Mouse (Mus musculus): ENCODE measurements around the gene Megf11. TPM values are rescaled to one million over a fixed set of nuclear protein-coding genes. Genes with fewer than 3 reads are reported as not detected.

Gene Megf11
- polyA plus RNA-seq, 1 experiment from 2014 or later: 0.70 TPM

- WGBS (ENCODE audit: insufficient replicate concordance): 59% methylated on average over 8 of the region's 8 CpGs
- no peak for ATAC-seq (replicated peaks; ENCODE audit: insufficient number of reproducible peaks, low FRiP score, low TSS enrichment)
- Histone ChIP-seq H3K27me3 (ENCODE audit: control insufficient read depth, insufficient read depth, low read length) (no peaks in the 10 kb centered on the region), H3K4me3 (ENCODE audit: low read depth, low read length) (no peak overlapping the region), H3K36me3 (ENCODE audit: control insufficient read depth, insufficient read depth, low read length) (no peaks in the 10 kb centered on the region), H3K27ac (ENCODE audit: low read depth, low read length) (no peak overlapping the region), H3K4me2 (no peak overlapping the region), H3K4me1 (ENCODE audit: control insufficient read depth, insufficient read depth, low read length) (no peaks in the 10 kb centered on the region), H3K9ac (ENCODE audit: low read depth, low read length) (no peak overlapping the region), H3K9me3 (replicated peaks; ENCODE audit: control insufficient read depth, low read length) (no peaks in the 10 kb centered on the region)
Observed at GRCm38 (mm10) chr9:64466090-64466489, 80.7 kb downstream of the Megf11 start.

- Histone ChIP-seq H3K4me3 (ENCODE audit: low read depth, low read length) (no peak overlapping the region), H3K27ac (ENCODE audit: low read depth, low read length) (no peak overlapping the region), H3K36me3 (ENCODE audit: control insufficient read depth, insufficient read depth, low read length) (no peaks in the 10 kb centered on the region), H3K4me1 (ENCODE audit: control insufficient read depth, insufficient read depth, low read length) (no peaks in the 10 kb centered on the region), H3K9me3 (replicated peaks; ENCODE audit: control insufficient read depth, low read length) (no peaks in the 10 kb centered on the region), H3K27me3 (ENCODE audit: control insufficient read depth, insufficient read depth, low read length) (no peaks in the 10 kb centered on the region), H3K4me2 (no peak overlapping the region), H3K9ac (ENCODE audit: low read depth, low read length) (no peak overlapping the region)
- ATAC-seq (replicated peaks; ENCODE audit: insufficient number of reproducible peaks, low FRiP score, low TSS enrichment): no peak
- 52% methylated on average over 4 of the region's 4 CpGs for WGBS (ENCODE audit: insufficient replicate concordance)
Observed at GRCm38 (mm10) chr9:64466564-64466963, 81.1 kb downstream of the Megf11 start.

DNA sequence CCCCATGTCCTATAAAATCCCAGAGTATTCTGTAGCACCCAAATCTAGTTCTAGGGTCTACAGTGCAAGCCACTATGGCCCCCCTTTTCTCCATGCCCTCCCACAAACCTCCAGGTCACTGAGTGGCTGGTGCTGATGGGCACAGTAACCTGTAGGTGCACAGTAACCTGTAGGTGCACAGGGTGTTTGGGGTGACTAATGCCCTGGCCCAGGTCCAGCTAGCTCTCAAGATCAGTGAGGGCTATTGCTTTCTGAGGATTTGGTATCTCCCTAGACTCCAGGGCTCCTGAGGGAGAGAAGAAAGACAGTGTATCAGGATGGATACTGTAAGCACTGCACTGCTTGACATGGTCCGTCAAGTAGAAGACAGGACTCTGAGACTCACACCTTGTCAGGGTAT, 85.4 kb downstream of the Megf11 start:
- Histone ChIP-seq H3K36me3 (ENCODE audit: control insufficient read depth, insufficient read depth, low read length) (no peaks in the 10 kb centered on the region), H3K9me3 (replicated peaks; ENCODE audit: control insufficient read depth, low read length) (no peaks in the 10 kb centered on the region), H3K27ac (ENCODE audit: low read depth, low read length) (no peak overlapping the region), H3K4me2 (no peak overlapping the region), H3K4me3 (ENCODE audit: low read depth, low read length) (no peak overlapping the region), H3K4me1 (ENCODE audit: control insufficient read depth, insufficient read depth, low read length) (no peaks in the 10 kb centered on the region), H3K27me3 (ENCODE audit: control insufficient read depth, insufficient read depth, low read length) (peaks cover 7% of the 10 kb centered on the region; the same call in 1 of the 2 replicates), H3K9ac (ENCODE audit: low read depth, low read length) (no peak overlapping the region)
- no peak for ATAC-seq (replicated peaks; ENCODE audit: insufficient number of reproducible peaks, low FRiP score, low TSS enrichment)
- 79% methylated on average over 1 of the region's 1 CpGs for WGBS (ENCODE audit: insufficient replicate concordance)

DNA sequence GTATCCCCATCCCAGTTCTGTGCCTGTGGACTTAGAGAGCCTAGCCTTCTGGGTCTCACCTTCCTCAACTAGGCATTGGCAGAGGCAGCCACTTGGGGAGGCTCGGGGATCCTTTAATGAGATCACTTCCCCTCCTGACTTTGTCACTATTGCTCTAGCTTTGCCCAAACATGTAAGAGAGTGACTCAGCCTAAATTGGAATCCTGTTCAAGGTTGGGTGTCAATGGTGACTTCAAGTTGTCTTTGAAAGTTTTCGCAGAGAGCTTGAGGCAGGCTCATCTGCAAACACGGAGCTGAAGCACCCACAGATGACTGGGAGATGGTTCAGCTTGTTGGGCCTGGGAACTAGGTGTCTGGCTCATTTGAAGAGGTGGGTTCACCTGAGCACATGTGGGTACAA, 85.9 kb downstream of the Megf11 start:
- 67% methylated on average over 3 of the region's 3 CpGs for WGBS (ENCODE audit: insufficient replicate concordance)

GRCm38 (mm10) chr9:64472165-64472564, 86.7 kb downstream of the Megf11 start:
- no peak overlapping the region for H3K27ac ChIP-seq (ENCODE audit: low read depth, low read length)
- peaks cover 7% of the 10 kb centered on the region; the same call in 1 of the 2 replicates for H3K27me3 ChIP-seq (ENCODE audit: control insufficient read depth, insufficient read depth, low read length)
- H3K4me2 ChIP-seq: no peak overlapping the region
- 41% methylated on average over 2 of the region's 2 CpGs for WGBS (ENCODE audit: insufficient replicate concordance)
- H3K9me3 ChIP-seq (replicated peaks; ENCODE audit: control insufficient read depth, low read length): no peaks in the 10 kb centered on the region
- no peak for ATAC-seq (replicated peaks; ENCODE audit: insufficient number of reproducible peaks, low FRiP score, low TSS enrichment)
- no peaks in the 10 kb centered on the region for H3K36me3 ChIP-seq (ENCODE audit: control insufficient read depth, insufficient read depth, low read length)
- no peak overlapping the region for H3K9ac ChIP-seq (ENCODE audit: low read depth, low read length)
- no peaks in the 10 kb centered on the region for H3K4me1 ChIP-seq (ENCODE audit: control insufficient read depth, insufficient read depth, low read length)
- H3K4me3 ChIP-seq (ENCODE audit: low read depth, low read length): no peak overlapping the region

More for the DNA sequence above, 85.9 kb downstream of the Megf11 start:
- no peaks in the 10 kb centered on the region for H3K4me1 ChIP-seq (ENCODE audit: control insufficient read depth, insufficient read depth, low read length)
- no peak overlapping the region for H3K27ac ChIP-seq (ENCODE audit: low read depth, low read length)
- no peak for ATAC-seq (replicated peaks; ENCODE audit: insufficient number of reproducible peaks, low FRiP score, low TSS enrichment)
- H3K9ac ChIP-seq (ENCODE audit: low read depth, low read length): no peak overlapping the region
- no peak overlapping the region for H3K4me2 ChIP-seq
- H3K4me3 ChIP-seq (ENCODE audit: low read depth, low read length): no peak overlapping the region
- no peaks in the 10 kb centered on the region for H3K9me3 ChIP-seq (replicated peaks; ENCODE audit: control insufficient read depth, low read length)
- H3K27me3 ChIP-seq (ENCODE audit: control insufficient read depth, insufficient read depth, low read length): peaks cover 7% of the 10 kb centered on the region; the same call in 1 of the 2 replicates
- H3K36me3 ChIP-seq (ENCODE audit: control insufficient read depth, insufficient read depth, low read length): no peaks in the 10 kb centered on the region

GRCm38 (mm10) chr9:64472743-64473142, 87.3 kb downstream of the Megf11 start:
- no peak overlapping the region for H3K4me2 ChIP-seq
- H3K27ac ChIP-seq (ENCODE audit: low read depth, low read length): no peak overlapping the region
- no peaks in the 10 kb centered on the region for H3K9me3 ChIP-seq (replicated peaks; ENCODE audit: control insufficient read depth, low read length)
- no peak for ATAC-seq (replicated peaks; ENCODE audit: insufficient number of reproducible peaks, low FRiP score, low TSS enrichment)
- no peaks in the 10 kb centered on the region for H3K4me1 ChIP-seq (ENCODE audit: control insufficient read depth, insufficient read depth, low read length)
- no peak overlapping the region for H3K4me3 ChIP-seq (ENCODE audit: low read depth, low read length)
- no peaks in the 10 kb centered on the region for H3K36me3 ChIP-seq (ENCODE audit: control insufficient read depth, insufficient read depth, low read length)
- H3K9ac ChIP-seq (ENCODE audit: low read depth, low read length): no peak overlapping the region
- whole genome bisulfite sequencing (ENCODE audit: insufficient replicate concordance): 38% methylated on average over 6 of the region's 6 CpGs
- peaks cover 8% of the 10 kb centered on the region; the same call in 1 of the 2 replicates for H3K27me3 ChIP-seq (ENCODE audit: control insufficient read depth, insufficient read depth, low read length)

GRCm38 (mm10) chr9:64473170-64473569, 87.7 kb downstream of the Megf11 start:
- H3K9ac ChIP-seq (ENCODE audit: low read depth, low read length): no peak overlapping the region
- H3K27me3 ChIP-seq (ENCODE audit: control insufficient read depth, insufficient read depth, low read length): peaks cover 10% of the 10 kb centered on the region; the same call in 1 of the 2 replicates
- no peak overlapping the region for H3K27ac ChIP-seq (ENCODE audit: low read depth, low read length)
- H3K4me3 ChIP-seq (ENCODE audit: low read depth, low read length): no peak overlapping the region
- H3K4me2 ChIP-seq: no peak overlapping the region
- WGBS (ENCODE audit: insufficient replicate concordance): 32% methylated on average over 2 of the region's 2 CpGs
- no peaks in the 10 kb centered on the region for H3K4me1 ChIP-seq (ENCODE audit: control insufficient read depth, insufficient read depth, low read length)
- H3K9me3 ChIP-seq (replicated peaks; ENCODE audit: control insufficient read depth, low read length): no peaks in the 10 kb centered on the region
- no peak for ATAC-seq (replicated peaks; ENCODE audit: insufficient number of reproducible peaks, low FRiP score, low TSS enrichment)
- H3K36me3 ChIP-seq (ENCODE audit: control insufficient read depth, insufficient read depth, low read length): no peaks in the 10 kb centered on the region

DNA sequence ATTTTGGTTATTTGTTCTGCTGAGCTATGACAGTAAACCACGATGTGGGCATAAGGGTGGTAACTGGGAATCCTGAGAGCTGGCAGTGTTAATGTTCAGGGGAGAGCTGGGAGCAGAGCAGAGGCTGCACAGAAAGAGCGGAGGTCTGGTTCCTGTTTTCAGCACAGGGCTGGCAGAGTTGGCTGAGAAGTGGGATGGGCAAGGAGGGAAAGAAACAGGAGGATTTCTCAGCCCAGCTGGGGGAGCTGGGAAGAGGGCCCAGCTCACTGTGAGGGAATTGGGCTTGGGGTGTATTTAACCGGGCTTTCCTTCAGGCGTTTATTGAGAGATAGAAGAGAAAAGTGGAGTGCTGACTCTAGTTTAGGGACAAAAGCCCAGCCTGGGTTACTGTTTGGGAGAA, 88.3 kb downstream of the Megf11 start:
- Histone ChIP-seq H3K4me1 (ENCODE audit: control insufficient read depth, insufficient read depth, low read length) (no peaks in the 10 kb centered on the region), H3K4me2 (no peak overlapping the region), H3K4me3 (ENCODE audit: low read depth, low read length) (no peak overlapping the region), H3K9me3 (replicated peaks; ENCODE audit: control insufficient read depth, low read length) (no peaks in the 10 kb centered on the region), H3K36me3 (ENCODE audit: control insufficient read depth, insufficient read depth, low read length) (no peaks in the 10 kb centered on the region), H3K27ac (ENCODE audit: low read depth, low read length) (no peak overlapping the region), H3K27me3 (ENCODE audit: control insufficient read depth, insufficient read depth, low read length) (peaks cover 10% of the 10 kb centered on the region; the same call in 1 of the 2 replicates), H3K9ac (ENCODE audit: low read depth, low read length) (no peak overlapping the region)
- no peak for ATAC-seq (replicated peaks; ENCODE audit: insufficient number of reproducible peaks, low FRiP score, low TSS enrichment)
- 39% methylated on average over 4 of the region's 4 CpGs for WGBS (ENCODE audit: insufficient replicate concordance)

GRCm38 (mm10) chr9:64474142-64474541, 88.7 kb downstream of the Megf11 start:
- Histone ChIP-seq H3K9ac (ENCODE audit: low read depth, low read length) (no peak overlapping the region), H3K4me3 (ENCODE audit: low read depth, low read length) (no peak overlapping the region), H3K4me1 (ENCODE audit: control insufficient read depth, insufficient read depth, low read length) (no peaks in the 10 kb centered on the region), H3K4me2 (no peak overlapping the region), H3K27me3 (ENCODE audit: control insufficient read depth, insufficient read depth, low read length) (peaks cover 10% of the 10 kb centered on the region; the same call in 1 of the 2 replicates), H3K27ac (ENCODE audit: low read depth, low read length) (no peak overlapping the region), H3K9me3 (replicated peaks; ENCODE audit: control insufficient read depth, low read length) (no peaks in the 10 kb centered on the region), H3K36me3 (ENCODE audit: control insufficient read depth, insufficient read depth, low read length) (no peaks in the 10 kb centered on the region)
- ATAC-seq (replicated peaks; ENCODE audit: insufficient number of reproducible peaks, low FRiP score, low TSS enrichment): no peak
- 34% methylated on average over 4 of the region's 4 CpGs for WGBS (ENCODE audit: insufficient replicate concordance)

All from heart, embryonic 11.5 days (tissue).